Mouse (Mus musculus) cerebellum, adult 2 months (tissue): ENCODE results near the gene Bend4. TPM values are rescaled to one million over a fixed set of nuclear protein-coding genes. Genes with fewer than 3 reads are reported as not detected.
A peak's percentile ranks its signal among the peaks of the same experiment; 100 is the strongest.

Source experiments
- DNase-seq, 2 experiments: peaks; one replicate each; pipeline ENCODE4 v3.0.0; 2021
- H3K27ac ChIP-seq: fragments of 200-500 bp; 2 replicates; pipeline ENCODE4 v1.5.1; 2012; ENCODE audit warnings: low read length, control low read depth, inconsistent platforms; ENCODE audit not compliant: insufficient read depth
- H3K27me3 ChIP-seq: fragments of 200-500 bp; 2 replicates; pipeline ENCODE4 v1.6.1; 2012; ENCODE audit warnings: inconsistent platforms, mild to moderate bottlenecking, low read length, moderate library complexity; ENCODE audit not compliant: control insufficient read depth, insufficient read depth
- H3K4me1 ChIP-seq: fragments of 200-500 bp; 2 replicates; pipeline ENCODE4 v1.6.1; 2011; ENCODE audit warnings: low read length; ENCODE audit not compliant: control insufficient read depth, insufficient read depth
- H3K4me3 ChIP-seq: fragments of 200-500 bp; replicated peaks from 2 replicates; pipeline ENCODE3; 2011; ENCODE audit warnings: mild to moderate bottlenecking, low read depth, low read length, control low read depth; ENCODE audit not compliant: insufficient read depth
- CTCF ChIP-seq: fragments of 200-500 bp; IDR thresholded peaks from 2 replicates; pipeline ENCODE4 v1.5.1; 2011; ENCODE audit warnings: low read depth, mild to moderate bottlenecking, control low read depth, low read length, moderate library complexity, borderline replicate concordance; ENCODE audit not compliant: insufficient read depth
- POLR2A ChIP-seq: fragments of 200-500 bp; IDR thresholded peaks from 2 replicates; pipeline ENCODE4 v1.6.1; 2011; ENCODE audit warnings: low read length, control low read depth, borderline replicate concordance; ENCODE audit not compliant: insufficient read depth
- WGBS: fragments of 180-500 bp; shearing (Covaris S2); methylation state at CpG from one replicate; pipeline ENCODE4 v1.1.7; 2018; 5-methylcytosine and 5-hydroxymethylcytosine counted together
- polyA plus RNA-seq: library from polyadenylated mRNA; depleted of rRNA; stranded (reverse); fragments of >200 nt; gene quantifications from 2 replicates; pipeline ENCODE4 v1.2.3, GENCODE M21; 2012

Gene Bend4
- polyA plus RNA-seq, 1 experiment = 2.0 TPM

DNA sequence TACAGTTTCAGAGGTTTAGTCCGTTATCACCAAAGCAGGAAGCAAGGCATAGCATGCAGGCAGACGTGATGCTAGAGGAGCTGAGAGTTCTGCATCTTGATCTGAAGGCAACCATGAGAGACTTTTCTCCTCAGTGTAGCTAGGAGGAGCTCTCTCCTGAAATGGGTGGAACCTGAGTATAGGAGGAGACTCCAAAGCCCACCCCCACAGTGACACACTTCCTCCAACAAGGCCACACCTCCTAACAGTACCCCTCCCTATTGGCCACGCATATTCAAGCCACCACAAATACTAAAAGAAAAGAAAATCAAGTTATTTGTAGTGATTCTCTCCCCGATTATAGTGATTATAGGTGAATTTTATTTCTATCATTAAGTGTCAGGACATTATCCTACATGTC lies 28.7 kb upstream of the Bend4 start:
- Histone ChIP-seq H3K27ac (no peak overlapping the region), H3K27me3 (no peaks in the 10 kb centered on the region), H3K4me1 (no peaks in the 10 kb centered on the region), H3K4me3 (no peak overlapping the region)
- 86% methylated on average over 4 of the region's 4 CpGs for WGBS
- DNase-seq = no peak
- TF ChIP-seq CTCF (no peak), POLR2A (no peak)

DNA sequence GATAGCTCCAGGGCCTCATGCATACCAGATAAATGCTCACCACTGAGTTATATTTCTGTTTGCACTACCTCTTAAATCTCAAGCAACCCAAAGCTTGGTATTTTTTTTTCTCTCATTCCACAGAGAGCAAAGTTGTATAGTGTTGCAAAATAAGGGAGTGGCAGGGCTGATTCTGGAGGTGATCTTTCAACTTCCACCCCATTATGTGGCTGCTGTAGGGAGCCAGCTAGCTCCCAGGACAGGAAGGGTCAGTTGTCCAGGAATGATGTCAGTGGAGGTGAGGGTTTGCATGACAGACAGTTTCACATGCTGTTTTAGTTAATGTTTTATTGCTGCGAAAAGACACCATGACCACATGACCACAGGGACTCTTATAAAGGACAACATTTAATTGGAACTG lies 26.2 kb upstream of the Bend4 start:
- no peaks in the 10 kb centered on the region for H3K4me1 ChIP-seq
- no peaks in the 10 kb centered on the region for H3K27me3 ChIP-seq
- TF ChIP-seq CTCF (no peak), POLR2A (no peak)
- no peak for DNase-seq
- 90% methylated on average over 1 of the region's 1 CpGs for WGBS
- H3K27ac ChIP-seq = no peak overlapping the region
- H3K4me3 ChIP-seq = no peak overlapping the region

DNA sequence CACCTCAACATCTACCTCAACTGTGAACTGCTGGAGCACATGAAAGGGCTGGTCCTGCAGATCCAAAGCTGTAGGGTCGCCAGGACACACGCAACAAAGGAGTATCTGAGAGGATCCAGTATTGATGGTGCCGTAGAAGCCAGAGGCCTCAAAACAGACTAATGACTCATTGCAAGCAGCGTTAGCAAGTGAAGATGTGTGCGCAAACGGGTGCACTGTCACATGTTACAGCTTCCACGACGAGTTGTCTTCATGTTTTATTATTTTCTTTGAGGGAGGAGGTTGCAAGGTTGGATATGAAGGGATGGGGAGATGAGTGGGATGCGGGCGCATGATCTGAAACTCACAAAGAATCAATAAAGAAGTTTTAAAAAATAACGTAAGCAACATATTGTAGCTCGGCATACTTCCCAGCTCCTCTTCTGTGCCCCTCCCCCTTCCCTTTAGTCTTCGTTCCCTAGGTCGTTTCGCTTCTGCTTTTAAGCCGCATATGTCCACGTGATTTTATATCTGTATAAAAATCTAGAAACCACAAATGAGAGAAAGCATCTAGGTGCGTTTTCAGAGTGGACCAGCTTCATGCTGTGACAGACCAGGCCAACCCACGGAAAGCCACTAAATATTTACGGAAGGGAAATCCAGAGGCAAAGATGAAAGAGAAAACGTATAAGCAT lies 22.0 kb upstream of the Bend4 start:
- Histone ChIP-seq H3K4me1 (no peaks in the 10 kb centered on the region), H3K27me3 (no peaks in the 10 kb centered on the region; the same call in 1 of the 2 replicates), H3K27ac (no peak overlapping the region), H3K4me3 (no peak overlapping the region)
- TF ChIP-seq CTCF (no peak), POLR2A (no peak)
- 85% methylated on average over 21 of the region's 21 CpGs for WGBS
- no peak for DNase-seq

DNA sequence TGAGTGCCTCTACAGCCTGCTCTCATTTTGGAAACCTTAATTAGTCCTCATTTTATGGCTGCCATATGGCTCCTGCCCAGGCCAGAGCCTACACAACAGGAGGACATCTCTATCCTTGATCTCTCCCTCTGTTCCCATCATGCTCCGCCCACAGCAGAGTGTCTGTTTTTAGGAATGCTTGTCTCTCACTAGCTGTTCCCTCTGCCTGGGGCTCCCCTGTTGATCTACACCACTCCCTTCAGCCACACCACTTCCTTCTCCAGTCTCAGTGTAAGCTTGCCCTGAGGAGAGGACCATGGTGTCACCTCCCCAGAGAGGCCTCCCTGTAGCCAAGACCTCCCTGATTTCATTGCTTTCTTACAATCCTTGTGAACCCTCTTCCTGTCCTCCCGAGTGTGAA lies 18.4 kb upstream of the Bend4 start:
- no peak overlapping the region for H3K27ac ChIP-seq
- H3K4me1 ChIP-seq = no peaks in the 10 kb centered on the region
- peak in 1 of 2 experiments; percentile 5 for DNase-seq
- no peak overlapping the region for H3K4me3 ChIP-seq
- TF ChIP-seq POLR2A (no peak), CTCF (no peak)
- WGBS = 54% methylated on average over 2 of the region's 2 CpGs
- H3K27me3 ChIP-seq = no peaks in the 10 kb centered on the region; the same call in 1 of the 2 replicates

DNA sequence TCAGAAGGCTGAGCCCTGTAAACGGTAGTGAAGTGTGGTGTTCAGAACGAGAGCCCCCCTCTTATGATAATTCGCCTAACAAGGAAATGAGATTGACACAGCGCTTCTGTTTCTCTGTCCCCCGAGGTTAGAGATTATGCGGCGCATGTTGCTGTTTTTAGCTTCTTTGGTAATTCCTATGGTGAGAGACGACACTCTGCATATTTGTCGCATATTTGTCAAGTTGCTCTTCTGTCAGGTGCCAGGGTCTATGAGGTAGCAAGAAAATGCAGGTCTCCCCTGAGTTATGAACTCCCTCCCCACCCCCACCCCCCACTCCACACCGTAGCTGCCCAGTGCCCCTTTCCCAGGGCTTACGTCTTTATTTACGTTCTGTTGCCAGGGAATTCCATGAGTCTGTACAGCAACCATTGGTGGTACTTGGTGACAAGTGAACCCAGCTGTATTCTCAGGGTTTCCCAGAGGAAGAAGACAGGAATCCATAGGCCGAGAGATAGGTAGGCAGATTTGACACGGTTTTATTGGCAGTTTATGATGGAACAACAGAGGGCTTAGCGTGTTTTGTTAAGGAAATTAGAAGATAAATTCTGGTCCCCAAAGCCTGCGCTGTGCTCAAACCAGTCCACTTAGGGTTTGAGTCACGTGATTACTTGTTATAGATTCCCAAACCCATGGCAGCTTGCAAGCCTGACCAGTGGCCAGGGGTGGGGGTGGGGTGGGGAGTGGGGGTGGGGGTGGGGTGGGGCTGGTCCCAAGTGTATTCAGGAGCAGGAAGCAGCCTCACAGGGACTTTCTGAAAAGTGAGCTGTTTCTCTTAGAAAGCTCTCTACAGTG lies 16.3 kb upstream of the Bend4 start:
- Histone ChIP-seq H3K4me1 (no peaks in the 10 kb centered on the region), H3K4me3 (no peak overlapping the region), H3K27ac (no peak overlapping the region), H3K27me3 (no peaks in the 10 kb centered on the region; the same call in 1 of the 2 replicates)
- TF ChIP-seq CTCF = no peak
- TF ChIP-seq POLR2A = no peak
- DNase-seq = no peak
- WGBS = 25% methylated on average over 17 of the region's 17 CpGs

DNA sequence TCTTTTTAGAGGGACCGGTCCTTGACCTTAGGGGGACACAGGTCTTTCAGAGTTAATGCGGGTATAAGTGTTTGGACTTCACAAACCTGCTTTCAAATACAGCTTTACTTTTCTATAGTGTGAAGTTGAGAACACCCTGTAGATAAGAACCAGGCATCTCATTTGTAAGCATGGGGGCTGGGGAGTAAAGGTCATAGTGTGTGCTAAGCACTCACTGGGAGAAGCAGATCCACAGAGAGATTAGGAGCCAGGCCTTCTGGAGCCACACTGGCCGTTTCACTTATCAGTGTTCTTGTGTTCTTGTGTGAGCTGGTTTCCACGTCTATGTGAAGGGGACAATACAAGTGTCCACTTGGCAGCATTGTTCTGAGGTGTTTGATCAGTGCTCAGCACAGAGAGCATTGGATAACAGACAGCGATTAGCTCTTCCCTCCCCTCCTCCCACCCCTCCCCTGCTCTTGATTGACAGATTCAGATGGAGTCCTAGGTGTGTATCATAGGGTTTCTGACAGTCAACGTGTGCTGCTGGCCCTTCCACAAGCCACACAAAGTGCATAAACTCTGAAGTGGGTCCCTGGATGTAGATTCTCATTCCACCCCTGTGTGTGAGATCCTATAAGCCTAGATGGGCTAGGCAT lies 14.8 kb upstream of the Bend4 start:
- WGBS = 63% methylated on average over 6 of the region's 6 CpGs
- no peak for DNase-seq
- Histone ChIP-seq H3K27me3 (no peaks in the 10 kb centered on the region; the same call in 1 of the 2 replicates), H3K4me3 (no peak overlapping the region), H3K27ac (no peak overlapping the region), H3K4me1 (no peaks in the 10 kb centered on the region)
- TF ChIP-seq CTCF (no peak), POLR2A (no peak)

DNA sequence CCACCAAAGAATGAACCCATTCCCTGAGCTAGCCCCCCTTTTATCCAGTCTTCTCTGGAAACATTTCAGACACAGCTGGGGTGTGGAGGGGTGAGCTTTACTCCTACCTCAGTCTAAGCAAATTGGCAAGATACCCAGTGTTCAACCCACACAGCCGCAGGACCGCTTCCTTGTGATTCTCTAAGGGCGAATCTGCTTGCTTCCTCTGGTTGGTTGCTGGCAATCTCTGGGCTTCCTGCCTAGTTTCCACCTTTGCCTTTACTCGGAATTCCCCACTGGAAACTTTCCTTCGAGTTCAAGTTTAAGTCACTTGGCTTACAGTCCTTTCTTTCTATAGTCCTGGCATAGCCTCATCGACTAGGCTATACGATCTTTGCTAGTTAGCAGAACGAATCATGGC lies 12.5 kb upstream of the Bend4 start:
- no peaks in the 10 kb centered on the region; the same call in 1 of the 2 replicates for H3K27me3 ChIP-seq
- H3K27ac ChIP-seq = no peak overlapping the region
- DNase-seq = no peak
- TF ChIP-seq CTCF (no peak), POLR2A (no peak)
- 84% methylated on average over 8 of the region's 8 CpGs for WGBS
- H3K4me1 ChIP-seq = no peaks in the 10 kb centered on the region
- no peak overlapping the region for H3K4me3 ChIP-seq
